Mouse (Mus musculus) heart, adult 9 months (tissue): Measurements from ENCODE around the gene AI481877.
A peak's percentile ranks its signal among the peaks of the same experiment; 100 is the strongest.

Experiments
- DNase-seq, 2 experiments: peaks; one replicate each; pipeline ENCODE4 v3.0.0; 2022; ENCODE audit warnings: low spot score in 2 of 2

AI481877 gene

DNA sequence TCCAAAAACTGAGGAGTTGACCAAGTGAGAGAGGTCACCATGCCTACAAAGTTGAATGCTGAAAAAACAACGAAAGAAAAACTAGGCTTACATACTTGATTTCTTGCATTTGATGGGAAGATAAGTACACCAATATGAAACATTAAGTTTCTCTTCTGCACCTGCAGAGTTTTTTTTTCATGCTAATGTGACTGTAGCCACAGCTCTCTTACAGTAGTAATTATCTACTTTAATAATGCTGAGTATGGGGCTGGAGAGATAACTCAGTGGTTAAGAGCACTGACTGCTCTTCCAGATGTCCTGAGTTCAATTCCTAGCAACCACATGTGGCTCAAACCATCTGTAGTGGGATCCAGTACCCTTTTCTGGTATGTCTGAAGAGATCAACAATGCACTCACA, 13.7 kb downstream of the AI481877 start:
- no peak for DNase-seq

DNA sequence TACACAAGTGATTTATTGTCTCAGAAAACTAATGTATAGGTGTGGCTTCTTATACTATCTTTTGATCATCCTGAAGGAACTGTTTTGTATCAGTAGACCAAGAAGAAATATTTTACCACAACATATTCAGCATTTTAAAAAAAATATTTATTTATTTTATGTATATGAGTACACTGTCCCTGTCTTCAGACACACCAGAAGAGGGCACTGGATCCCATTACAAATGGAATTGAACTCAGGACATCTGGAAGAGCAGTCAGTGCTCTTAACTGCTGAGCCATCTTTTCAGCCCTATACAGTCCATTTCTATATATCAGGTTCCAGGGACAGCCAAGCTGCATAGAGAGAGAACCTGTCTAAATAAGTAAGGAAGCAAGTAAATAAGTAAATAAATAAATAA, 15.2 kb downstream of the AI481877 start:
- no peak for DNase-seq

DNA sequence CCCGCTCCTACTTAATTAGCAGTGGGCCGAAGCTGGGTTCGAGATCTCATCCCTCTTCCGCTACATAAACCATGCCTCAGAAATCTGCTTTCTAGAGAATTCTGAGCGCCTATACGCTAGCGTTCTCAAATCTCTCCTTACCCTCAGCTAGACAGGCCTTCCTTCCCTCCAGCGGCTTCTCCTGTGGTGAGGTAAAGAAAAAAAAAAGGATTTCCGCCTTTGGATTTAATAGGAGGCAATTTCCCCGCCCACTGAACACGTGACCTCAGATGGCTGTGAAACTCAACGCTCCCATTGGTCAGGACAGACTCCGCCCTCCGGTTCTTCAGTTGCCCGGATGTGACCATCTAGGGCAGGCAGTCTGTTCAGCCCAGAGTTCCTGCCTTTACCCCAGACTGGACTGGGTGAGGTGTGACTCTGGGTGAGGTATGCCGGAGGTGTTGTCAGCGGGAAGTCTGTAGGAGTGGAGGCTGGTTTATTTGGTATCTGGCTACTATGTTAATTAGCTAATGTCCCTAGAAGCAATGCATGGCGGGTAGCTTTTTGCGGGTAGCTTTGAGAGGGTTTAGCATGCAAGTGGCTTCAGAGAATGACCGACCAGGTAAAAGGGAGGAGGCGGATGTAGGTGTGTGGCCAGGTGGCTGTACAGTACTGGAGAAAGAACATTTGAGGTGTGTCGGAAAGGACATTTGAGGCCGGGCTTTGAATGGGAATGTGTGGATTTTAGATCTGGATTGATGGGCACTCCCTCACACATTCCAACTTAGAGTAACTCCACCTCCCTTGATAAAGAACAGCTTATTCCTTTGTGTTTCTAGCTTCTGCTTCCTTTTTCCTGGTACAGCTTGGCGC, 20.9 kb downstream of the AI481877 start:
- DNase-seq: no peak

GRCm38 (mm10) chr4:59108721-59109120, 30.1 kb downstream of the AI481877 start:
- no peak for DNase-seq

- DNase-seq: no peak
These were observed 30.9 kb downstream of the AI481877 start for GRCm38 (mm10) chr4:59107886-59108285.

DNA sequence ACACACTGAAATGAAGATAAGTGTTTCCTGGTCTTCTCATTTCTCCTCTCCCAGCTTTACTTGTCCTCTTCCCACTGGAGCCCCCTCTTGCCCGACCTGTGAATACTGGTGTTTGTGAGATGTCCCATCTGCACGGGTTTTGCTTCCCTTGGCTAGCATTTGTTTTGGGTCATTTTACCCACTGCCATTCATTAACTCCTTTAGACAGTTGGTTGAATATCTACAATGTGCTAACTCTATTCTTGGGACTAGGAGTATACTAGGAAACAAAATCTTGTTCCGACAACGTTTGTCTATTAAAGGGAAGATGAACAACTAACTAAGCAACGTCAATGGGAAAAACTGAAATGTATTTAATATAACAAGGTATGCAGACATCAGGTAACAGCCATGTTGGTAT, 32.1 kb downstream of the AI481877 start:
- DNase-seq: no peak

GRCm38 (mm10) chr4:59104166-59104565, 34.6 kb downstream of the AI481877 start:
- no peak for DNase-seq

- DNase-seq: peak; percentile 65 to 78
These were observed 42.4 kb downstream of the AI481877 start for GRCm38 (mm10) chr4:59096393-59096792.

- no peak for DNase-seq
These were observed 49.4 kb downstream of the AI481877 start for GRCm38 (mm10) chr4:59089391-59089790.

DNA sequence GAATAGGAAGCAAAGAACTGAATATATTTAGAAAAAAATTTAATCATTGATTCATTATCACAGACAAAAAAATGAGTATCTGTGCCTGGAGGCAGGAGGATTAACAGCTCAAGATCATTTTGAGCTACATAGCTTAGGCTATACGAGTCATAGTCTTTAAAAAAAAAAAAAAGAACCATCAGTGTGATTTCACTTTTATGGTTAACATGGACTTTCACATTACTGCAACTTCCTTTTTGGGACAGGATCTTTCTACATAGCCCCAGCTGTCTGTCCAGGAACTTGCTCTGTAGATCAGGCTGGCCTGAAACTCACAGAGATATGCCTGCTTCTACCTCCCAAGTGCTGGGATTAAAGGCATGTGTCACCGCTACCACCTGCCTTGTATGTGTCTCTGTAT, 55.4 kb downstream of the AI481877 start:
- DNase-seq: no peak

GRCm38 (mm10) chr4:59069276-59069675, 69.5 kb downstream of the AI481877 start:
- no peak for DNase-seq

DNA sequence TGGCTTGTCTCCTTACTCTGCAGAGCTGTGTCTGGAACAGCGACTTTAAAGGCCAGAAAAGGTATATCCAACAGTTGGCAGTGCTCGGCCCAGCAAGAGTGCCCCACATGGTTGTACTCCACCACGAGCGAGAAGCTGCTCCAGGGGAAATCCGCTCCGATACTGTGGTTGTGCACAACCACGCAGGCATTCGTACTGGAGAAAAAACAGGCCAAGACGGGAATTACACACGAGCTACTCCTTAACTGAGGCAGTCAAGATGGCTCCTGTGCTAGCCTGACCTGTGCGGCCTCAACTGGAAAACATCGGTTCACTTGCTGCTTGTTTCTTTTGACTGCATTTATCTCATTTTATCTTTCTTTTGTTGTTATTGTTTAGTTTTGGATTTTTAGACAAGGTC, 76.3 kb downstream of the AI481877 start:
- DNase-seq: no peak

- no peak for DNase-seq
These were observed 80.9 kb downstream of the AI481877 start for GRCm38 (mm10) chr4:59057929-59058328.

GRCm38 (mm10) chr4:59051081-59051480, 87.7 kb downstream of the AI481877 start:
- no peak for DNase-seq

DNA sequence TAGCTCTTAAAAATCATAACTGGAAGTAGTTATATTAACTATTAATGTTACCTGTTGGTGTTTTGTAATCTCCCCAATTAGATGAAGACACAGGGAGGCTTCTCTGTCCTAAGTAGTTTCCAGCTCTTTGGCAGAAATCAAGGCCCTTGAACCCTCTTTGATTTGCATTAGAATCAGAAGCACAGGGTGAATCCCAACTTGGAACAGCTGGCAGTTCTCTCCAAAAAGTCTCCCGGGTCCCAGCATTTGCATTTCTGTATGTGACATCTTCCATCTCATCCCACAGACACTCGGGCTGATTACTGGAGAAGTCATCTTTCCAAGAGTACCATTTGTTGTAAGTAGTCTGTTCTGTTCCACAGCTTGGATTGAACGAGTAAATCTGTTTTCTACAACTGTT, 91.6 kb downstream of the AI481877 start:
- no peak for DNase-seq

DNA sequence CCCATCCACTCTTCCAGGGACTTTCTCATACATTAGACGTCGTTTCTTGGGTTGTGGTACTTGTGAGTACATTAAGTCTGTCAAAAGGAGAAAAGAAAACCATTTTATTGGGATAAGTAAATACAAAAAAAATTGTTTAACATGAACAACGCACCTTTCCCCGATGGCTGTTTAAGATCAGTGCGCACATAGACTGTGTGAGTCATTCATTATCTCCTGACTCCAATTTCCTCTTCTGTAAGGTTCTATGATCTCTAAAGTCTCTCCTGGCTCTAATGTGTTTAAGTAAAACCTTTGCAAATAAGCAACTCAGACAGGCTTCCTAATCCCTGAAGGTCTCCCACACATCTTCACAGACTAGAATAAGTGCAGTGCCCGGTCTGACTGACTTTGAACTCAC, 94.9 kb downstream of the AI481877 start:
- DNase-seq: no peak

GRCm38 (mm10) chr4:59043074-59043473, 95.7 kb downstream of the AI481877 start:
- no peak for DNase-seq

GRCm38 (mm10) chr4:59040397-59041287, 98.1 kb downstream of the AI481877 start:
- DNase-seq: no peak

- no peak for DNase-seq
These were observed 101.3 kb downstream of the AI481877 start for GRCm38 (mm10) chr4:59037525-59037924.

DNA sequence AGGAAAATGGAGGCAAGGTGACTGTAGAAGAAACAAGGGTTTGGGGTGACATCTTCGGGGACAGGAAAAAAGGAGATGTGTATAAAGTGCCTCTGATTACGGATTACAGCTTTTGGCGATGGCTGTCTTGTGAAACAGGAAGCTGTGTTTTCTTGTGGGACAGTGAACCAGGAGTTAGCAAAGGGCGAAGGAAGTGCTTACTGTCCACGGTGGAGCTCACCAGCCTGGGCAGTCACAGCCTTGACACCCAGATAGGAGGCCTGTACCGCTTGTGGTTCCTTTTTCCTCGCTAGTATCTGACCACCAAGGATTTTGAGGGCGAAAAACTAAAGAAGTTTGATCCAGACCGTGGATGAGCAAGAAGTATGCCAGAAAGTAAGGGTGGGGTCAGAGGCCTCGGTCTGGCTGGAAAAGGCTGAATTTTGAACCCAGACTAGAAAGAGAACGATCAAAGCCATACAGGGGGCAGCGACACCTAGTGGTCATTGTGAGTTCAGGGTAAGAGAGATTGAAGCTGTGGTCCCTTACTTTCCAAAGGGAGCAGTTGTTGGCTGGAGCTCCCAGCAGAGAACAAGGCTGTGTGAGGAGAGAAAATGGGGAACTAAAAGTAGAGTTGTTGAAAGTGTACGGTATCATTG, 102.2 kb downstream of the AI481877 start:
- DNase-seq: peak; percentile 61 to 73

- DNase-seq: no peak
These were observed 102.9 kb downstream of the AI481877 start for GRCm38 (mm10) chr4:59035786-59036350.
